Mouse (Mus musculus): ENCODE data around the gene Tmem87b. TPM values are rescaled to one million over a fixed set of nuclear protein-coding genes. Genes with fewer than 3 reads are reported as not detected.

Gene Tmem87b
- polyA plus RNA-seq, 1 experiment from 2014 or later: 37.4 TPM

DNA sequence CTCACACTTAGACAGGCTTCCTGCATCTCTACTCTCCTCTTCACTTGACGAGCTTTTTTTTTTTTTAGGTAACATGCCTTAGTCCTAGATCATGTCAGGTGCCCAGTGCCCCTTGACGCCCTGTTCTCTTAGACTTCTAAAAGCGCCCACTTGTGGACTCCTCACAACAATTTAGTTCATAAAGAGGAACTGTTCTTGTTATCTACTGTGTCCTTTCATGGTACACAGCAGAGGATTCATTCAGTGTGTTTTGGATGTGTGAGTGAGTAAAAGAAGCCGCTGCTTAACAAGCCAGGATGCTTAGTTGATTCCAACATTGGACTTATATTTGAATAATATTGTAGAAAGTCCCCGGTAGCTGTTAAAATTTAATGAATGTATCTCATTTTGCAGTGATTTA is 6.0 kb downstream of the Tmem87b start:
- no peak overlapping the region for H3K4me3 ChIP-seq (replicated peaks)
- no peak overlapping the region for H3K27ac ChIP-seq (replicated peaks)
- no peaks in the 10 kb centered on the region for H3K9me3 ChIP-seq (replicated peaks)
- H3K27me3 ChIP-seq (replicated peaks): no peaks in the 10 kb centered on the region
- H3K4me1 ChIP-seq: peaks cover 24% of the 10 kb centered on the region
- H3K4me2 ChIP-seq: no peak overlapping the region
- peaks cover 21% of the 10 kb centered on the region for H3K36me3 ChIP-seq
- no peak overlapping the region for H3K9ac ChIP-seq (replicated peaks)
- no peak for ATAC-seq (ENCODE audit: low FRiP score)
- WGBS: 90% methylated on average over 5 of the region's 5 CpGs

DNA sequence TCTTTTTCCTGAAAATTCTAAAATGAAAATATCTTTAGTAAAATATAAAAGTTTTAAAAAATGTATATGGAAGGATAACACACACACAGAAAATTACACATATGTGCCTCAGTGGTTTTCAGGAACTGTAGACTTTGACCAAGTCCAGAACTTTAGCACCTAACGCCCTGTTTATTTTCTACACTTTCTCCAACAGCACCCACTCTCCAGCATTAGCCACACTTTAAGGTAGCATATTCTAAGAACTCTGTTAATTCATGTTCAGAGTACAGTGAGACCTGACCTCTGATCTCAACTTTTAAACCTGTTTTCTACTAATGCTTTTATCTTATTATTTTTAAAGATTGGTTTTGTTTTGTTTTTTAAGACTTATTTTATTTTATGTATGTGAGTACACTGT is 9.9 kb downstream of the Tmem87b start:
- no peak for ATAC-seq (ENCODE audit: low FRiP score)
- Histone ChIP-seq H3K9me3 (replicated peaks) (no peaks in the 10 kb centered on the region), H3K27me3 (replicated peaks) (no peaks in the 10 kb centered on the region), H3K27ac (replicated peaks) (no peak overlapping the region), H3K4me2 (no peak overlapping the region), H3K9ac (replicated peaks) (no peak overlapping the region), H3K36me3 (peaks cover 47% of the 10 kb centered on the region), H3K4me1 (no peaks in the 10 kb centered on the region), H3K4me3 (replicated peaks) (no peak overlapping the region)
- WGBS: 98% methylated on average over 1 of the region's 1 CpGs

GRCm38 (mm10) chr2:128832611-128833010 is 14.7 kb downstream of the Tmem87b start:
- Histone ChIP-seq H3K27ac (replicated peaks) (no peak overlapping the region), H3K4me3 (replicated peaks) (no peak overlapping the region), H3K36me3 (peaks cover 74% of the 10 kb centered on the region), H3K4me1 (no peaks in the 10 kb centered on the region), H3K27me3 (replicated peaks) (no peaks in the 10 kb centered on the region), H3K9me3 (replicated peaks) (no peaks in the 10 kb centered on the region), H3K9ac (replicated peaks) (no peak overlapping the region), H3K4me2 (no peak overlapping the region)
- WGBS: 93% methylated on average over 3 of the region's 3 CpGs
- no peak for ATAC-seq (ENCODE audit: low FRiP score)

GRCm38 (mm10) chr2:128833035-128833434 is 15.1 kb downstream of the Tmem87b start:
- no peak overlapping the region for H3K27ac ChIP-seq (replicated peaks)
- 89% methylated on average over 2 of the region's 2 CpGs for WGBS
- peaks cover 77% of the 10 kb centered on the region for H3K36me3 ChIP-seq

GRCm38 (mm10) chr2:128833435-128833834 is 15.5 kb downstream of the Tmem87b start:
- peaks cover 76% of the 10 kb centered on the region for H3K36me3 ChIP-seq
- H3K9ac ChIP-seq (replicated peaks): no peak overlapping the region
- H3K27me3 ChIP-seq (replicated peaks): no peaks in the 10 kb centered on the region
- ATAC-seq (ENCODE audit: low FRiP score): no peak
- H3K4me1 ChIP-seq: no peaks in the 10 kb centered on the region
- no peaks in the 10 kb centered on the region for H3K9me3 ChIP-seq (replicated peaks)
- no peak overlapping the region for H3K4me2 ChIP-seq
- no peak overlapping the region for H3K4me3 ChIP-seq (replicated peaks)
- H3K27ac ChIP-seq (replicated peaks): no peak overlapping the region
- 97% methylated on average over 2 of the region's 2 CpGs for WGBS

More at GRCm38 (mm10) chr2:128833035-128833434, 15.1 kb downstream of the Tmem87b start:
- Histone ChIP-seq H3K9me3 (replicated peaks) (no peaks in the 10 kb centered on the region), H3K4me3 (replicated peaks) (no peak overlapping the region), H3K4me2 (no peak overlapping the region), H3K9ac (replicated peaks) (no peak overlapping the region), H3K27me3 (replicated peaks) (no peaks in the 10 kb centered on the region), H3K4me1 (no peaks in the 10 kb centered on the region)
- no peak for ATAC-seq (ENCODE audit: low FRiP score)

GRCm38 (mm10) chr2:128837531-128837930 is 19.6 kb downstream of the Tmem87b start:
- peaks cover 70% of the 10 kb centered on the region for H3K36me3 ChIP-seq
- H3K4me1 ChIP-seq: no peaks in the 10 kb centered on the region
- WGBS: 94% methylated on average over 8 of the region's 8 CpGs
- no peaks in the 10 kb centered on the region for H3K9me3 ChIP-seq (replicated peaks)
- no peaks in the 10 kb centered on the region for H3K27me3 ChIP-seq (replicated peaks)
- H3K4me3 ChIP-seq (replicated peaks): no peak overlapping the region
- ATAC-seq (ENCODE audit: low FRiP score): no peak
- H3K9ac ChIP-seq (replicated peaks): no peak overlapping the region
- no peak overlapping the region for H3K27ac ChIP-seq (replicated peaks)
- H3K4me2 ChIP-seq: no peak overlapping the region

GRCm38 (mm10) chr2:128838611-128839010 is 20.7 kb downstream of the Tmem87b start:
- no peak for ATAC-seq (ENCODE audit: low FRiP score)
- H3K4me2 ChIP-seq: no peak overlapping the region
- no peaks in the 10 kb centered on the region for H3K27me3 ChIP-seq (replicated peaks)
- no peaks in the 10 kb centered on the region for H3K9me3 ChIP-seq (replicated peaks)
- 96% methylated on average over 3 of the region's 3 CpGs for WGBS
- no peak overlapping the region for H3K4me3 ChIP-seq (replicated peaks)
- no peaks in the 10 kb centered on the region for H3K4me1 ChIP-seq
- no peak overlapping the region for H3K9ac ChIP-seq (replicated peaks)
- H3K27ac ChIP-seq (replicated peaks): no peak overlapping the region
- peaks cover 68% of the 10 kb centered on the region for H3K36me3 ChIP-seq

- Histone ChIP-seq H3K27ac (replicated peaks) (no peak overlapping the region), H3K9me3 (replicated peaks) (no peaks in the 10 kb centered on the region), H3K9ac (replicated peaks) (no peak overlapping the region), H3K27me3 (replicated peaks) (no peaks in the 10 kb centered on the region), H3K36me3 (peaks cover 65% of the 10 kb centered on the region), H3K4me3 (replicated peaks) (no peak overlapping the region), H3K4me2 (no peak overlapping the region), H3K4me1 (no peaks in the 10 kb centered on the region)
- ATAC-seq (ENCODE audit: low FRiP score): no peak
- 95% methylated on average over 2 of the region's 2 CpGs for WGBS
Measured at GRCm38 (mm10) chr2:128839501-128839900, 21.6 kb downstream of the Tmem87b start.

DNA sequence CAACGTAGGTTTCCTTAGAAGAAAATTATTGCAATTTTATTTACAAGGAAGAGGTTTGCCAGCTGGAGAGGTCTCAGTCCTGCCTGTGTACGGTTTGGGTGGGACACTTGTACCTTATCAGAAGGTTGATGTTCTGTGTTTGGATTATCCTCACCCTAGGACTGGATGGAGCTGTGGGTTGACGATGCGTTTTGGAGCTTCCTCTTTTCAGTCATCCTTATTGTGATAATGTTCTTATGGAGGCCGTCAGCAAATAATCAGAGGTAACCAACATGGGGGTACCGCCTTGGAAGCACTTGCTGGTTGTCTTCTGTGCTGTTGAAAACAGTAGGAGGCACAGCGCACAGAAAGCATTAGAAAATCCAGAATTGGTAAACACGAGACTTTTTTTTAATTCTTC is 24.5 kb downstream of the Tmem87b start:
- 93% methylated on average over 8 of the region's 8 CpGs for WGBS
- Histone ChIP-seq H3K4me1 (no peaks in the 10 kb centered on the region), H3K36me3 (peaks cover 58% of the 10 kb centered on the region), H3K4me3 (replicated peaks) (no peak overlapping the region), H3K27me3 (replicated peaks) (no peaks in the 10 kb centered on the region), H3K27ac (replicated peaks) (no peak overlapping the region), H3K4me2 (no peak overlapping the region), H3K9me3 (replicated peaks) (no peaks in the 10 kb centered on the region), H3K9ac (replicated peaks) (no peak overlapping the region)
- no peak for ATAC-seq (ENCODE audit: low FRiP score)

GRCm38 (mm10) chr2:128850036-128850435 is 32.1 kb downstream of the Tmem87b start:
- H3K27me3 ChIP-seq (replicated peaks): no peaks in the 10 kb centered on the region
- H3K4me1 ChIP-seq: no peaks in the 10 kb centered on the region
- WGBS: 96% methylated on average over 2 of the region's 2 CpGs
- peaks cover 64% of the 10 kb centered on the region for H3K36me3 ChIP-seq
- no peak overlapping the region for H3K27ac ChIP-seq (replicated peaks)
- no peaks in the 10 kb centered on the region for H3K9me3 ChIP-seq (replicated peaks)
- no peak for ATAC-seq (ENCODE audit: low FRiP score)
- no peak overlapping the region for H3K4me3 ChIP-seq (replicated peaks)
- no peak overlapping the region for H3K9ac ChIP-seq (replicated peaks)
- H3K4me2 ChIP-seq: no peak overlapping the region

DNA sequence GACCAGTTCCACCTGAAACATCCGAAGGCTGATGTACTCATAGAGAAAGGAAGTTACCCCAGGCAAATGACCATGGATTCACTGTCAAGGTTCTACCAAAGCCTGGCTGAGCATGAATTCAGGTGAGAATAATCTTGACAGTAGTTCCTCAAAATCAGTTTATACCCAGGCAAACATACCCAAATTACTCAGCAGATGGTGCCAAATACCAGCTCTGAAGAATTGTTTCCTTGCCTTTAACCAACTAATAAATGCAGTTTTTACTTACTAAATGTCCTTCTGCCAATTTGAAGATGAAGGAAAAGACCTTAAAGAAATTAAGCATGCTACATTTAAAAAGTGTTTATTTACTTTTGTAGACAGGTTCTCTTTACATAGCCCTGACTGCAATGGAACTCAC is 38.8 kb downstream of the Tmem87b start:
- ATAC-seq (ENCODE audit: low FRiP score): no peak
- no peak overlapping the region for H3K9ac ChIP-seq (replicated peaks)
- H3K27me3 ChIP-seq (replicated peaks): no peaks in the 10 kb centered on the region
- H3K4me2 ChIP-seq: no peak overlapping the region
- WGBS: 86% methylated on average over 1 of the region's 1 CpGs
- no peak overlapping the region for H3K27ac ChIP-seq (replicated peaks)
- H3K4me1 ChIP-seq: no peaks in the 10 kb centered on the region
- peaks cover 15% of the 10 kb centered on the region for H3K36me3 ChIP-seq
- no peaks in the 10 kb centered on the region for H3K9me3 ChIP-seq (replicated peaks)
- no peak overlapping the region for H3K4me3 ChIP-seq (replicated peaks)

DNA sequence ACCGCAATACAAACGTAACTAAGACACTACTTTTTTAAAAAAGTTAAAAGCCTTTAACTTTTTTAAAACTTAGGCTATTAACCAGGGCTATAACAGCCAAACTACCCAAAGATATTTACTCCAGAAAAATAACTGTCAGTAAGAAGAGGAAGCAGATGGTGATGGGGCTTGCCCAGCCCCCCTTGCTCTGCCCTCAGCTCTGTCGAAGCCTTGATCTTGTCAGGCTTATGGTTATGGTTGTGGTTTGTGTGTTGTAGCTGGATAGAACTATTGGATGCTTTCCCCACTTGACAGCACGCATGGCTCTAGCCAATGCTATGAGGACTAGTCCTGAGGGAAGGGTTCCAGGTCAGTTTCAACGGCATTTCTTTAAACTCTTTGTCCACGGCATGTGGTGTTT is 41.0 kb downstream of the Tmem87b start:
- Histone ChIP-seq H3K4me2 (no peak overlapping the region), H3K27ac (replicated peaks) (no peak overlapping the region), H3K36me3 (no peaks in the 10 kb centered on the region), H3K4me3 (replicated peaks) (no peak overlapping the region), H3K9ac (replicated peaks) (no peak overlapping the region), H3K4me1 (peaks cover 5% of the 10 kb centered on the region), H3K27me3 (replicated peaks) (peaks cover 9% of the 10 kb centered on the region), H3K9me3 (replicated peaks) (no peaks in the 10 kb centered on the region)
- 88% methylated on average over 6 of the region's 6 CpGs for WGBS
- no peak for ATAC-seq (ENCODE audit: low FRiP score)

DNA sequence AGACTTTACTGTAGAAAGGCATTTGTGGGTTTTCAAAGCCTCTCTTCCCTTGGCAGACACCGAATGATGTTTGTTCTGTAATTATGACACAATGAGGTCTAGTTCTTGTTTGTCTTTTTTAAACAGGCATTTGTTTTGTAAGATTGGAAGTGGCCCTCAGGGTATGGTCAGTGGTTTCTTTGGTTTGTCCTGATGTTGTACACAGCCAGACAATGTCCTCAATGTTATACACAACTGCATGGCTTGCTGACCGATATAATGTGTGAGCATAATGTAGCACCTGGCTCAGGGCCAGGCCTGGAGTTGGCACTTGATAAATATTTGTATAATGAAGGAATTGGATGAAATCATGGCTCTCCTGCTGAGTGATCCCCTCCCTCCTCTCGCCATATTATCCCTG is 41.9 kb downstream of the Tmem87b start:
- Histone ChIP-seq H3K9ac (replicated peaks) (no peak overlapping the region), H3K27ac (replicated peaks) (no peak overlapping the region), H3K36me3 (no peaks in the 10 kb centered on the region), H3K4me3 (replicated peaks) (no peak overlapping the region), H3K4me2 (no peak overlapping the region), H3K27me3 (replicated peaks) (peaks cover 15% of the 10 kb centered on the region), H3K4me1 (peaks cover 11% of the 10 kb centered on the region), H3K9me3 (replicated peaks) (no peaks in the 10 kb centered on the region)
- ATAC-seq (ENCODE audit: low FRiP score): no peak
- 71% methylated on average over 3 of the region's 3 CpGs for WGBS

Data from neural tube, embryonic 15.5 days (tissue).